Mouse (Mus musculus) layer of hippocampus, adult 8-10 months (tissue): ENCODE results near the gene Iqce. TPM values are rescaled to one million over a fixed set of nuclear protein-coding genes. Genes with fewer than 3 reads are reported as not detected.

ENCODE experiments used
- DNase-seq, 2 experiments: peaks; one replicate each; pipeline ENCODE4 v3.0.0; 2022; ENCODE audit warnings: low spot score in 2 of 2
- total RNA-seq, 4 experiments: library from RNA; stranded (reverse); gene quantifications; 2 replicates each; pipeline ENCODE4 v1.2.4; 2022

Gene Iqce
- 10 to 100 TPM; 48.7 to 69.6 (median 65.9) TPM for total RNA-seq

- peak; percentile 90 to 95 for DNase-seq
Measured at GRCm38 (mm10) chr5:140702103-140702513, at the start of gene Iqce. Gene Iqce (minus strand): TSS chr5:140702378.

DNA sequence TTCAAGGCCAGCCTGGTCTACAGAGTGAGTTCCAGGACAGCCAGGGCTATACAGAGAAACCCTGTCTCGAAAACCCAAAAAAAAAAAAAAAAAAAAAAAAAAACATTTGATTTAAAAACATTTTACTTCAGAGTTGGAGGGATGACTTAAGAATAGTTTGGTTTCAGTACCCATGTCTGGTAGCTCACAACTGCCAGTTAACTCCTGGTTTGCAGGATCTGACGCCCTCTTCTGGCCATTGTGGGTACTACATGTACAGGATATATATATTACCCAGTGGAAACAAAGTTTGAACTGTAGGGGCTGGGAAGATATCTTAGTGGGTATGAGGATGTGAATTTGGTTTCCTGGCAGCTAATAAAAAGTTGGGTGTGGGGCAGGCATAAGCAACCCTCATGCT lies 48.7 kb upstream of the Iqce start:
- DNase-seq, result peak in 1 of 2 experiments; percentile 53

DNA sequence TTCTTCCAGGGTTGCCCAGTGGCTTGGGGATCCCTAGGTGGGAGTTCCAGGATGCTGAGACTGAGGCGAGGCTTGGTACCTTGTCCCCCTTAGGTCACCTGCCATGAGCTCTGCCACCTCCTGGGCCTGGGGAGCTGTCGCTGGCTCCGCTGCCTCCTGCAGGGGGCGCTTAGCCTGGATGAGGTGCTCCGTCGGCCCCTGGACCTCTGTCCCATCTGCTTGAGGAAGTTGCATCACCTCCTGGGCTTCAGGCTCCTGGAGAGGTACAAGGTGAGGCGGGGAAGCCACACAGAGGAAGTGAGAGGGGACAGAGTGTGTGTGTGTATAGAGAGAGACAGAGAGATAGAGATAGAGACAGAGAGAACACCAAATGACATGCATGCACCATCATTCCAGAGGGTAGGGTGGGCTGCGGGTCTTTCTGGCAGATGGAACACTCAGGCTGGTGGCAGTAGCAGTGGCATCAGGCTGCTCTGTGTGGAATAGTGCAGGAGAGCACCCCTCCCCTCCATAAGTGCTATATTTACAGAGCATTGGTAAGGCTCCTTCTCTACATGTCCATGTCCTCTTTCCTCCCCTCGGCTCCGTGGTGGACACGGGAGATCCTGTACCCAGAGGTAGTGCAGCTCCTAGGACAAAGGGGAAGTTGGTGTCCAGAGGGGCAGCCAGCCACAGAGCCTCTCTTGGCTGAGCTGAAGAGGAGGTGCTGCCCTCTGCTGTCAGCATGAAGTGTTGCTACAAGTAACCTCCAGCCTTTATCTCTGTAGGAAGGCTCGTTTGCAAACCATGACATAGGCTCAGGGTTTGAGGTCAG lies 47.1 kb upstream of the Iqce start:
- peak in 1 of 2 experiments; percentile 74 for DNase-seq

DNA sequence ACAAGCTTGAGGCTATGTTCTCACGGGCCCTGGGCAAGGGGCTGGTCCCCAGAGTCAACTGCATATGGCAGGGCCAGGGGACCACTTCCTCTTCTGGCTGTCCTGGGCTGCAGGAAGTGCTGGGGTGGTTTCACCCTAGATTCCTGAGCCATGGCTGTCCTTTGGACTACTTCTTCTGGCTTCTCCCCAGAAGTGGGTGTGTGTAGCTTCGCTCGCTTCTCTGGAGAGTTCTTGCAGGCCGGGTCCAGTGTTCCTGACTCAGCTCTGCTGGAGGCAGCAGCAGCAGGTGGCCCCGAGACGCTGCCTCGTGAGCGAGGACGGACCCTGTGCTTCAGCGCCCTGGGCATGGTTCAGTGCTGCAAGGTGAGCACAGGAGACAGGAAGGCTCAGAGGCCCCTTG lies 46.2 kb upstream of the Iqce start:
- DNase-seq, result no peak

DNA sequence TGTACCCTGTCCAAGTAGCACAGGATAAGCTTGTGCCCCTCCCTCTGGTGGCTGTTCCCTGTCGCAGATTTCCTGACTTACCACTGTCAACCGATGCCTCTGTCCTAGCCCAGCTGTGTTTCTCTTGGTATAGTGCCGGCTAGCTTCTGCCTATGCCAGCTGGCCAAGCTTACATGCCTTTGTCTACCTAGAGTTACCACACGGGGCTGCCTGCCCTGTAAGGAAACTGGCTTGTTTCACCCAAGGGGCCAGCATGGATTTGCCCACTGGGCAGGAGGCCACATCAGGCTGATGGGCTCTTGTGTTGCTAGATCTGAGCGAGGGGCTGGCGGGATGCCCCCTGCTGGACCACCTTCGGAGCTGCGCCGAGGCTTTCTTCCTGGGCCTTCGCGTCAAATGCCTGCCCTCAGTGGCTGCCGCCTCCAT lies 41.5 kb upstream of the Iqce start:
- no peak for DNase-seq

- no peak for DNase-seq
Measured at GRCm38 (mm10) chr5:140741877-140742276, 39.7 kb upstream of the Iqce start.

- DNase-seq, result no peak
Measured at GRCm38 (mm10) chr5:140741040-140741439, 38.9 kb upstream of the Iqce start.

- DNase-seq, result no peak
Measured at GRCm38 (mm10) chr5:140739813-140740212, 37.6 kb upstream of the Iqce start.

GRCm38 (mm10) chr5:140736166-140736565 lies 34.0 kb upstream of the Iqce start:
- no peak for DNase-seq

DNA sequence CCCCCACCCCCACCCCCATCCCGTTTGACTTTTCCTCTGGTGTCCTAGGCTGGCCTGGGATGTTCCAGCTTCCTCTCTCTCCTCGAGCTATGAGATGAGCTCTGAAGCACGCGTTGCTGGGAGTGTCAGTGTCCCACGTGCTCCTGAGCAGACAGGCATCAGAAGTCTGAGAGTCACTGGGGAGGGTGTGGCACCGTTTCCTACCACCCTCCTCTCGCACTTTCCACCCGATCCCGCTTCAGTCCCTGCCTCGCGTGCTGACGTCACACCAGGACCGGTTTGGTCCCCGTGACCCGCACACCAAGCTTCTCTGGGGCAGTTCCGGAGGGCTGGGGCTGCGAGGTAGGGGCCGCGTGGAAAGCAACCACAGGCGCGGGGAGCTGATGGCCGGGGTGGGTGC lies 33.1 kb upstream of the Iqce start:
- no peak for DNase-seq

- DNase-seq, result no peak
Measured at GRCm38 (mm10) chr5:140733336-140733735, 31.2 kb upstream of the Iqce start.

- DNase-seq, result no peak
Measured at GRCm38 (mm10) chr5:140732195-140732594, 30.0 kb upstream of the Iqce start.

- DNase-seq, result no peak
Measured at GRCm38 (mm10) chr5:140731040-140731797, 29.0 kb upstream of the Iqce start.

DNA sequence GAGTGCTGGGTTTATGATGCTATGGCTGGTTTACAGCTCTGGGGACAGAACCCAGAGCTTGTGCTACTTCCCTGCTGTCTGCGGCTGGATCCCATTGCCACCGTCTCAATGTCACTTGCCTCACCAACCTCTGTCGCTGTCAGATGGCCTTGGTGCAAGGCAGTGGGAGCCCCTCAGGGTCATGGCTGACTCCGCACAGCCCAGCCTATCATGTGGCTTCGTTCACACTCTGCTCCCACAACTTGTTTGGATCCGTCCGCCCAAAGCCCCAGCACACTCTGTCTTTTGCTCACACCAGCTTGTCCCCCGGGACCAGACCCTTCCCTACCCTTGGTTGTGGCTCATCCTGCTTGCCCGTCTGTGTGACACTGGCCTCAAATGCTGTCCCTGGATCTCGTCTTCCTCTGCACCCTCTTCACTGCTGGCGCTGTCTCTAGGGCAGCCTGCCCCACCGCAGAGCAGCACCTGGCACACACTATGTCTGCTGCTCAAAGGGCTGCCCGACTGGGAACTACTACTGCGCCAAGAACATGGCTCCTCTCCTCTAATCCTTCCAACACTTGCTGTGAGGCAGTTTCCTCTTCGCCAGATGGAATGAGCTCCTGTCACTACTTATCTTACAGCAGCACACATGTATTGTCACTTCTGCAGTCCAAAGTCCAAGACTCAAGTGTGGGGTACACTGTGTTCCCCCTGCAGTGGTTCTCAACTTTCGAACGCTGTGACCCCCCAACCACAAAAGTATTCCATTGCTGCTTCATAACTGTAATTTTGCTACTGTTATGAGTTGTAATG lies 25.0 kb upstream of the Iqce start:
- DNase-seq, result no peak

DNA sequence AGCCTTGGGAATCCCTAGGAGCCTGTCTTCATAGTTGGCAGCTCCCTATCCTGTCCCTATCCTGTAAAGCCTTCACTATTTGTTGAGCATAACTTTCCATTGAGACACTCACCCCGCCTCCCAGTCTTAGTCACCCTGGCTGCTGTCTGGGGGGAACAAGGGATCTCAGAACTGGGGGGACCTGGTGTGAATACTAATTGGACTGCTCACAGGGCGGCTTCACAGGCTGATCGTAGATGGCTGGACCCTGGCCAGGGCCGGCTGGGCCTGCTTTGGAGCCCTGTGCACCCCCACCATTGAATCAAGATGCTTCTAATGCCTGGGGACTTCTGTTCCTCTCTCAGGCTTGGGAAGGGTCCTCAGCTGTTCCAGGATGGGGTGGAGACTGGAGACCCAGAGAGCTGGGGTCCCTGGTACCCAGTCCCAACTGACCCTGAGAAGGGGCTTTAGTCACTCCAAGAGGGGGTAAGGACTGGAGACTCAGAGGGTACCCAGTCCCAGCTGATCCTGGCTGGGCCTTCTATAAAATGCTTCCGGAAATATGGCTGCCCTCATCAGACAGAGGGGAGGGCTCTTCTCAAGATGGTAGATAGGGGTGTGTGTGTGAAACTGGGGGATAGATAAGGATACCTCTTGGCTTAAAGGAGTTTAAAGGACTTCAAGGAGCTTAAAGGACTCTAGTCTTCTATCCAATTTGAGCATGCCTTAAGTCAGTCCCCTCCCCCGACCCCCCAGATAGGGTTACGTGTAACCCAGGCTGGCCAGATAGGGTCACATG lies 24.1 kb upstream of the Iqce start:
- peak; percentile 69 to 70 for DNase-seq

DNA sequence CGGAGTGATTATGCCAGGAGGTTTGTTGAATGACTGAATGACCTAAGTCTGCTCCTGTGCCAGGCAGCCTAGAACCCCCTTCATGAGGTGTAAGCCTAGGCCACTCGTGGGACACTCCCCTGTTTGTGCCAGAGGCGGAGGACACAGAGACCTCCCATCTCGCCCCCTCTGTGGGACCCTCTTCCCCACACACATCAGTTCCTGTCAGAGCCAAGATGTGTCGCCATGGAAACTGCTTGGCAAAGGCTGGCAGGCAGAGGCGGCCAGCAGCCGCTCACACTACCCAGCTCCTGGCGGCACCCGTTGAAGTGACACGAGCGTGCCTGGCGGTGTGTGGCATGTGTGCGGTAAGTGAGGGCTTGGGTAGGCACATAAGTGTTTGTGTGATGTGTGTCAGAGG lies 21.6 kb upstream of the Iqce start, which contains the start of gene Amz1:
TSS of gene Amz1 (plus strand) at position 306 of the 400 bp plus-strand sequence.
- DNase-seq, result peak; percentile 71 to 75

GRCm38 (mm10) chr5:140722121-140722520 lies 19.9 kb upstream of the Iqce start:
- DNase-seq, result no peak

GRCm38 (mm10) chr5:140720773-140721172 lies 18.6 kb upstream of the Iqce start:
- DNase-seq, result no peak

DNA sequence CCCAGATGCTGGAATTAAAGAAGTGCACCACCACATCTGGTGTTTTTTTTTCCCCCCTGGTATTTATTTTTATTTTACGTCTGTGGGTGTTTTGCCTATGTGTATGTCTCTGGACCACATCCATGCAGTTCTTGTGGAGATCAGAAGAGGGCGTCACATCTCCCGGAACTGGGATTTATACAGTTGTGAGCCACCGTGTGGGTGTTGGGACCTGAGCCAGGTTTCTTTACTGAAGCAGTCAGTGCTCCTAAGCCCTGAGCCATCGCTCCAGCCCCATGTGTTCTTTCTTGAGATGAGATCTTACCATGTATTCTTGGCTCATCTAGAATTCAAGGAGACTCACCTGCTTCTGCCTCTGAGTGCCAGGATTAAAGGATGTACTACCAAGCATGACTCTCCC lies 8.9 kb upstream of the Iqce start:
- no peak for DNase-seq

DNA sequence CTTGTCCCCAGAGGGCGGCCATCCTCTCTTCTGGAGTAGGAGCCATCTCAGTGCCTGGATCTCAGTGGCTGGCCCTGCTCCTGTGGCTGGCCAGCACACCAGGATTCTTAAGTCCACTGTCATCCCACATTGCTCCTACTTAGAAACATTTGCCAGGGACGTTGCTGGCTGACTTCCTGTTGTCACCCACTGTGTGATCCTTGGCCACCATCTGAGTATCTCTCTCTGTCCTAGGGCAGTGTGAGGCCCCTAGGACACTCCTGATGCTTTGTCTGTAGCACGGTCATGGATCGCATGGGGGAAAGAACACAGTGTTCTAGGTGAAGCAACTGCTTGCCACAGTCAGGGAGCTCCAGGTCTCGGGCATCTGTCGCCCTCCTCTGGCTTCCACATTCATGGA lies 8.1 kb upstream of the Iqce start:
- DNase-seq, result no peak
